Mouse (Mus musculus) small intestine, adult 2 months (tissue): ENCODE measurements around the gene Srcin1. TPM values are rescaled to one million over a fixed set of nuclear protein-coding genes. Genes with fewer than 3 reads are reported as not detected.

Experiments used
- H3K27ac ChIP-seq: fragments of 200-500 bp; 2 replicates; pipeline ENCODE4 v1.5.1; 2012; ENCODE audit warnings: low read depth, low read length, control low read depth, inconsistent platforms; ENCODE audit not compliant: insufficient read depth
- H3K27me3 ChIP-seq: fragments of 200-500 bp; 2 replicates; pipeline ENCODE4 v1.6.1; 2012; ENCODE audit warnings: mild to moderate bottlenecking, moderate library complexity, low read length, inconsistent platforms; ENCODE audit not compliant: control insufficient read depth, insufficient read depth
- H3K36me3 ChIP-seq: fragments of 200-500 bp; 2 replicates; pipeline ENCODE4 v1.6.1; 2012; ENCODE audit warnings: mild to moderate bottlenecking, low read length, control low read depth, inconsistent platforms; ENCODE audit not compliant: control insufficient read depth, insufficient read depth
- H3K4me1 ChIP-seq: fragments of 200-500 bp; 2 replicates; pipeline ENCODE4 v1.6.1; 2012; ENCODE audit warnings: low read length, inconsistent platforms, mixed read lengths; ENCODE audit not compliant: control insufficient read depth, insufficient read depth, insufficient read length
- H3K4me3 ChIP-seq: fragments of 200-500 bp; 2 replicates; pipeline ENCODE4 v1.5.1; 2012; ENCODE audit warnings: low read depth, mild to moderate bottlenecking, control low read depth, inconsistent platforms, low read length, moderate library complexity
- CTCF ChIP-seq: fragments of 200-500 bp; IDR thresholded peaks from 2 replicates; pipeline ENCODE4 v1.5.1; 2012; ENCODE audit warnings: low read depth, mild to moderate bottlenecking, control low read depth, inconsistent platforms, low read length, moderate library complexity, mixed read lengths; ENCODE audit not compliant: insufficient replicate concordance, insufficient read length; ENCODE audit errors: extremely low read depth
- POLR2A ChIP-seq: fragments of 200-500 bp; IDR thresholded peaks from 2 replicates; pipeline ENCODE4 v1.6.1; 2012; ENCODE audit warnings: low read depth, mild to moderate bottlenecking, control low read depth, inconsistent platforms, low read length, moderate library complexity
- WGBS: fragments of 180-500 bp; shearing (Covaris S2); methylation state at CpG from one replicate; pipeline ENCODE4 v1.1.7; 2018; 5-methylcytosine and 5-hydroxymethylcytosine counted together
- polyA plus RNA-seq: library from polyadenylated mRNA; depleted of rRNA; stranded (reverse); fragments of >200 nt; gene quantifications from 2 replicates; pipeline ENCODE4 v1.2.3, GENCODE M21; 2012

Gene Srcin1
- polyA plus RNA-seq, 1 experiment, result 0.53 TPM

DNA sequence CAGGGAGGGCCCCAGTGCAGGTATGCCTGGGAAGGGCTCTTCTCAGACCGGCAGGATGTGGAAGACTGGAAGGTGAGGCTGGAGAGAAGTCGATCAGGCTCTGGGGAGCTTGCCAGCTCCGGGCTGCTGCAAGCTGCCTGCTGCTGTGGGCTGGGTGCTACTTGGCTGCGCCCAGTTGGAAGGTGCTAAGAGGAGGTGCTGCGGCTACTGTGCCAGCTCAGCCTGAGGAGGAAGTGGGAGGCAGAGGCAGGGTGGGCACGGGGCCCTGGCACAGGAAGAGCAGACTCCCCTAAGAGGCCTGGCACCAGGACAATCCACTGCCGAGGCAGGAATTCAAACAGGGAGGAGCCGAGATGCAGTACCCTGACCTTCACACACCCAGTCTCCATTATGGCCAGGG is 35.1 kb upstream of the Srcin1 start:
- TF ChIP-seq POLR2A, result no peak
- WGBS, result 34% methylated on average over 8 of the region's 8 CpGs
- Histone ChIP-seq H3K27me3 (peaks cover 4% of the 10 kb centered on the region; the same call in 1 of the 2 replicates), H3K4me3 (no peak overlapping the region), H3K36me3 (no peaks in the 10 kb centered on the region), H3K27ac (no peak overlapping the region), H3K4me1 (no peaks in the 10 kb centered on the region)

DNA sequence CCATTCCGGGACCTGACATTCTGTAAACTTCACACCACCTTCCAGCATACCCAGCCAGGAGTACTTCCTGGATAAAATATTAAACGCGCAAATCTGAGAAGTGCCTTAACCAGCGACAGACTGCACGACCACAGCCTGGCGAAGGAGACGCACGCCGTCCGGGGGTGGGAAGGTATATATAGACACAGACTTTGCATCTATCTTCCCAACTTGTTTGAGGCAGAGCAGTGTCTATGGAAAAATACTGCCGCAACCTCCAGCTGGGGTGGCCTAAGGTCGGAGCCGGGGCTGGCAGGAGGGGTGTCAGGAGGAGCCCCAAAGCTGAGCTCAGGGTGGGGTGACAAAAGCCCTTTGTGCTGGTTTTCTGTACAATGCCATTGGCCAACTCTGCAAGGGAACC is 33.8 kb upstream of the Srcin1 start:
- TF ChIP-seq POLR2A (no peak), CTCF (no peak)
- 73% methylated on average over 13 of the region's 13 CpGs for WGBS
- no peak overlapping the region for H3K27ac ChIP-seq
- H3K4me1 ChIP-seq, result no peaks in the 10 kb centered on the region
- H3K4me3 ChIP-seq, result no peak overlapping the region
- peaks cover 4% of the 10 kb centered on the region; the same call in 1 of the 2 replicates for H3K27me3 ChIP-seq
- no peaks in the 10 kb centered on the region for H3K36me3 ChIP-seq

DNA sequence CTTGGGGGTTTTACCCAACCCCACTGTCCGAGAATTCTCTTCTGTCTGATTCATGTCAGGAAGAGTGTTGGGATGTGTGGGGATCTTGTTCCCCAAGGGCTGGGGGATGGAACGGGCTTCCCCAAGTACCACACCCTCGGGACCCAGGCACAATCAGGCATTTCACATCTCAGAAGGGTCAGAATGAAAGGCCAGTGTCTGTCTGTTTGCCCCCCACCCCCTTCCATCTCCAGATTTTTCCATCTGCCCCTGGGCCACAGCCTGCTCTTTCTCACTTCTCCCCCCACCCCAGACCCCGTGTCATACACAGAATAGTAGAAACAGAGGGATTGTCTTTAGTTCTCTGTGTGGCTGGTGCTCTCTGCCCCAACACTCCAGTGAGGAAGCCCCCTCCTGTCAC is 32.9 kb upstream of the Srcin1 start:
- Histone ChIP-seq H3K36me3 (no peaks in the 10 kb centered on the region), H3K27me3 (0 out of 2 replicates have a peak, but pooled peaks cover 4% of the 10 kb centered on the region), H3K4me3 (no peak overlapping the region), H3K27ac (no peak overlapping the region), H3K4me1 (no peaks in the 10 kb centered on the region)
- TF ChIP-seq CTCF (no peak), POLR2A (no peak)
- 63% methylated on average over 4 of the region's 4 CpGs for WGBS

DNA sequence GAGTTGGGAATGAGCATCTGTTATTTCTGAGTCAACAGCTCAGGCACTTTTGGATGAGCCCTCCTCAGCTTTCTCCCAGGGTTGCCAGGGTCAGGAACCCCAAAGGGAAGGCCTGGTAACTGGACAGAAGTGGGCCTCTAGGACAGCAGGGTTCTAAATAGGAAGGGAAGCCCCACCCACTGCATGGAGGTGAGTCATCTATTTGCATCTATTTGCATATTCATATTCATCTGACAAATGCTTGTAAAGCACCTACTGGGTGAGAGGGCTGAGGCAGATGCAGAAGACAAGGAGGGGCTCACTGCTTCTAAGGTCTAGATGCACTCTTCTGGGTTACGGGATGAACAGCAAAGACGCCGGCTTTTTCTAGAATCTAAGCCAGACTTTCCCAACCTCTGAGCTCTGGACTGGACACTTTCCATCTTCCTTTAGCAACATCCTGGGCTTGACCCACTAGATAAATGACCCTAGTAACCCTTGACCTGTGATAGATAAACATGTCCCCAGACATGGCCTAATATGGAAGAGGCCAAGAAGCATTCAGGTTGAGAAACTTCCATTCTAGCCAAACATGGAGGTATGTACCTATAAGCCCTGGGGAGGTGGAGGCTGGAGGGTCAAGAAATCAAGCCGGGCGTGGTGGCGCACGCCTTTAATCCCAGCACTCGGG is 31.2 kb upstream of the Srcin1 start:
- 90% methylated on average over 8 of the region's 8 CpGs for WGBS
- TF ChIP-seq POLR2A (no peak), CTCF (no peak)
- H3K4me1 ChIP-seq, result 0 out of 2 replicates have a peak, but pooled peaks cover 2% of the 10 kb centered on the region
- H3K27me3 ChIP-seq, result 0 out of 2 replicates have a peak, but pooled peaks cover 4% of the 10 kb centered on the region
- no peak overlapping the region for H3K4me3 ChIP-seq
- H3K36me3 ChIP-seq, result no peaks in the 10 kb centered on the region
- H3K27ac ChIP-seq, result no peak overlapping the region

DNA sequence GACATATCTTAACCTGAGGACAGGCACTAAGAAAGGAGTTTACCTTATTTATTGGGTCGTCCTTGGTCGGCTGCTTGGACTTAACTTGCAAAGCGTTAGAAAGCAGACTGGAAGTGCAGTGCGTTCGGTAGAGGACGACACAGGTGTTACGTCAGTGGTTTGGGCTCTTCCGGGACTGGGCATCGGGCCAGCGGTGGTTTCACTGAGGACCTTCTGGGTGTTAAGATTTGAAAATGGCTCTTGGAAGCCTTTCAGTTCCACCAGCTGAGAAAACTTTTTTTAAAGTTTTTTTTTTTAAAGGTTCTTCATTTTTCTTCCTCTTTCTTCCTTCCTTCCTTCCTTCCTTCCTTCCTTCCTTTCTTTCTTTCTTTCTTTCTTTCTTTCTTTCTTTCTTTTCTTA is 27.9 kb upstream of the Srcin1 start:
- TF ChIP-seq POLR2A (no peak), CTCF (no peak)
- H3K27ac ChIP-seq, result no peak overlapping the region
- H3K36me3 ChIP-seq, result no peaks in the 10 kb centered on the region
- 0 out of 2 replicates have a peak, but pooled peaks cover 2% of the 10 kb centered on the region for H3K4me1 ChIP-seq
- 27% methylated on average over 10 of the region's 10 CpGs for WGBS
- no peaks in the 10 kb centered on the region for H3K27me3 ChIP-seq
- no peak overlapping the region for H3K4me3 ChIP-seq

DNA sequence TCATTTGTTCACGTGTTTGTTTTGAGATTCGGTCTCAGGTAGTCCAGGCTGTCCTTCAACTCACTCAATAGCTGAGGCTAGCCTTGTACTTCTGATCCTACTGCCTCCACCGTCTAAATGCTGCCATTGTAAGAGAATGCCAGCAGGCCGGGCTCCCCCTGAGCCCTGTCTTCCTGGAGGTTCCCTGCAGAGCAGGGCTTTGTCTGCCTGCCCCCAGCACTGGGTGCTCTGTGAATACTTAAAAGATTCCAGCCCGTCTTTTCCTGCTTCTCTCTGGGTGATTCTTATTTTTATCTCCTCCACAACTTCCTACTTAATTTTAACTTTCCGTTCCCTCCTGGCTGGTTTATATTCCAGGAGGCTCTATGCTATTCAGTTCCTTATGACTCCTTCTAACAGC is 26.2 kb upstream of the Srcin1 start:
- no peaks in the 10 kb centered on the region for H3K36me3 ChIP-seq
- WGBS, result 23% methylated on average over 6 of the region's 6 CpGs

DNA sequence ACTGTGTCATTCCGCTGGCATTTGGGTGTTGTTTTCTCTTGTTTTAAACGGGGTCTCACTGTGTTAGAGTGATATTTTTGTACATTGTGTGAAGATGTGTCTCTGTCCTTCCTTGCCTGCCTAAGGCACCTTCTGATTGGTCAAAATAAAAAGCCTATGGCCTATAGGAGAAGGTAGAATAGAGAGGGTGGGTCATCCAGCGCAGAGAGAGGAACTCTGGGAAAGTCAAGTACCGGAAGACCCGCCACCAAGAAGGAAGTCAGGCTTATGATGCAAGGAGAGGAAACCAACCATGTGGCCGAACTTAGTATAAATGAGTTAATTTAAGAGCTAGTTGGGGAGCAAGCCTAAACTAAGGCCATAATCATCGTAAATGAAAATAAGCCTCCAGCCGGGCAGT is 23.1 kb upstream of the Srcin1 start:
- H3K4me3 ChIP-seq, result no peak overlapping the region
- no peak overlapping the region for H3K27ac ChIP-seq
- H3K27me3 ChIP-seq, result no peaks in the 10 kb centered on the region
- H3K36me3 ChIP-seq, result no peaks in the 10 kb centered on the region
- 82% methylated on average over 8 of the region's 8 CpGs for WGBS
- TF ChIP-seq CTCF (no peak), POLR2A (no peak)
- H3K4me1 ChIP-seq, result 0 out of 2 replicates have a peak, but pooled peaks cover 2% of the 10 kb centered on the region

More for the DNA sequence above, 26.2 kb upstream of the Srcin1 start:
- Histone ChIP-seq H3K27me3 (no peaks in the 10 kb centered on the region), H3K4me1 (0 out of 2 replicates have a peak, but pooled peaks cover 2% of the 10 kb centered on the region), H3K27ac (no peak overlapping the region), H3K4me3 (no peak overlapping the region)
- TF ChIP-seq POLR2A (no peak), CTCF (no peak)
